Mouse (Mus musculus): Measurements from ENCODE around the gene Ngdn.
"Not testable (repeated sequence)": the region's sequence is repeated elsewhere in the genome, so short reads cannot be mapped to it uniquely, and the experiment has no call there.

Gene Ngdn

DNA sequence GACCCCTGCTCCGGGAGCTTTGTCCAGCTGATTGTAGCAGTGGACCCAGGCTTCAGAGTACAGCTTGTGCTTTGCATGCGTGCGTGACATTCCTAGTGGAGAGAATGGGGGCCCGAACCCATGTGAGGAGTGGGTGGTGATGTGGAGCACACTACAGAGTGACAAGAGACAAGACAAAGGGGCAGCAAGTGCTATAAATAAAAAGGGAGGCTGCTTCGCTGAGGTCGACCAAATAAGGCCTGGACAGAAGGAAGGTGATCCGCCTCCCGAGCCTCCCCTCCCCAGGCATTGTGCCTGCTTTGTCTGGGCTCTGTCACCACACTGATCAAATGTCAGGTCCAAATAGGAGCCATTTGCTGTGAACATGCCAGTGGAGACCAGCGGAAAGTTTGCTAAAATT, 18.5 kb upstream of the Ngdn start:
- in situ Hi-C loops (cut with MboI; ENCODE audit: low pct_unique_long_range_greater_than_20kb in 1 of 2, low sequenced_read_pairs in 2 of 2, unreplicated experiment in 1 of 2) = no loop called here

DNA sequence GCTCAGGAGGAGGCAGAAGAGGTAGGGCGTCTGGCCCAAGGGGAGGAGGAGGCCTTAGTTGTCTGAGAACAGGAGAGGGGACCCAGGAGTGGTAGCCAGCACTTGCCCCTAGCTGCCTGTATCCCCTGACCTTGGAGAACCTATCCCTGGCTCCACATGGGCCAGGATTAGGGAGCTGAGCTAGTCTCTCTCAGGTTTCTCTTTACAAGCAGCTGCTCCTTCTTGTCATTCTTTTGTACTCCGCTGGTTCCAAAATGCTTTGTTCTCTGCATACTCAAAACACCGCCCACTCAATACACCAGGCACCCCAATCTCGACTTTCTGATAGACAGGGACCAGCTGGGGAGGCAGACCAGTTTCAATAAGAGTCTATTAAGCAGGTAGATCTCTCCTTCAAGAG, 18.0 kb upstream of the Ngdn start:
- in situ Hi-C loops (cut with MboI; ENCODE audit: low pct_unique_long_range_greater_than_20kb in 1 of 2, low sequenced_read_pairs in 2 of 2, unreplicated experiment in 1 of 2) = no loop called here

DNA sequence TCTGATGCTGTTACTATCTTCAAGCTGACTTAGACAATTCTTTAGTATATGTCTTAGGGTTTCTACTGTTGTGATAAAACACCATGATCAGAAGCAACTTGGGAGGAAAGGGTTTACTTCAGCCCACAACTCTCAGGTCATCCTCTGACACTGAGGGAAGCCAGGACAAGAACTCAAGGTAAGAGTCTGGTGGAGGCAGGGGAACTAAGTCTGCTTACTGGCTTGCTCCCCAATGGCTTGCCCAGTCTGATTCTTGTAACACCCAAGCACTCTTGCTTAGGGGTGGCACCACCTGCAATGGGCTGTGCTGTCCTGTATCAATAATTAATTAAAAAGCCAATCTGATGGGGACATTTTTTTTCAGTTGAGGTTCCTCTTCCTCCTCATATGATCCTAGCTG, 16.6 kb upstream of the Ngdn start:
- in situ Hi-C loops (cut with MboI; ENCODE audit: low pct_unique_long_range_greater_than_20kb in 1 of 2, low sequenced_read_pairs in 2 of 2, unreplicated experiment in 1 of 2) = no loop called here

DNA sequence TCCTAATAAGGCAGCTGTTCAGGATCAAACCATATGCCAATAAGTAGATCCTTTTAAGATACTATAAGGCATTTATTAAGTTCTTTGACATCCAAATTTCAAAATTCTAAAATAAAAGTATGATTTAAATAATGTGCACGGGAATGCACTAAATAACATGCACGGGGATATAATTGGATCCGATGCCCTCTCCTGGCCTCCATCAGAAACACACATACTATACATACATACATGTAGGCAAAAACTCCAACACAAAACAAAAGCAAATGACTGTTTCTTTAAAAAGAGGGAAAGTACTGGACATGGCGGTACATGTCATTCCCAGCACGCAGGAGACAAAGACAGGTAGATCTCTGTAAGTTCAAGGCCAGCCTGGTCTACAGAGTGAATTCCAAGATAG, 15.4 kb upstream of the Ngdn start:
- in situ Hi-C loops (cut with MboI; ENCODE audit: low pct_unique_long_range_greater_than_20kb in 1 of 2, low sequenced_read_pairs in 2 of 2, unreplicated experiment in 1 of 2) = not testable (repeated sequence)

DNA sequence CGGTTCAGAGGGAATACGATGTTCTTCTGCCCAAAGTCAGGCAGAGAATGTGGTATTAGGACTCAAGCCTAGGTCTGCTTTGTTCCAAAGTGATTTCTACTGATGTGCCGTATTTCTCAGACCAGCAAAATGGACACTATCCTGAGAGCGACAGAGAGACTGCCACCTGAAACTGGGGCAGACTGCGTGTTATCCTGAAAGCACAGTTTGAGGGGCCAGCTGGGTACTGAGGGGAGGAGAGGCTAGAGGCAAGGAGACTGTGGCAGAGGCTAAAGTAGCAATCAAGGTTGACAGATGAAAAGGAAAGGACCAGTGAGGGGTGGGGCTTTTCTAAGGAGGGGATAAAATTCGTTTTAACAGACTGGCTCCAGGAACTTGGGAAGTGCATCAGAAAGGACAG, 14.4 kb upstream of the Ngdn start:
- in situ Hi-C loops (cut with MboI; ENCODE audit: low pct_unique_long_range_greater_than_20kb in 1 of 2, low sequenced_read_pairs in 2 of 2, unreplicated experiment in 1 of 2) = no loop called here

DNA sequence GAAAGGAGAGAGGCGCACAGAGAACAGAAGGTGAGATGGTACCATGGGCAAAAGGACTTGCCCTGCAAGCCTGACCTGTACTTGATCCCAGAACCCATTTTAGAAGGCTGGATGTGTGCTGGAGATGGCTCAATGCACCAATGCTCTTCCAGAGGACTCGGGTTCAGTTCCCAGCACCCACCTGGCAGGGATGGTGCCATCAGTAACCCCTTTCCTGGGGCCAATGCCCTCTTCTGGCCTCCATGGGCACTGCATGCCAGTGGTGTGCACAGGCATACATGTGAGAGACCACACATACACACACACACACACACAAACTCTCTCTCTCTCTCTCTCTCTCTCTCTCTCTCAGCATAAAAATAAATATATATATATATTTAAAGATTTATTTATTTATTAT, 13.8 kb upstream of the Ngdn start:
- in situ Hi-C loops (cut with MboI; ENCODE audit: low pct_unique_long_range_greater_than_20kb in 1 of 2, low sequenced_read_pairs in 2 of 2, unreplicated experiment in 1 of 2) = no loop called here

DNA sequence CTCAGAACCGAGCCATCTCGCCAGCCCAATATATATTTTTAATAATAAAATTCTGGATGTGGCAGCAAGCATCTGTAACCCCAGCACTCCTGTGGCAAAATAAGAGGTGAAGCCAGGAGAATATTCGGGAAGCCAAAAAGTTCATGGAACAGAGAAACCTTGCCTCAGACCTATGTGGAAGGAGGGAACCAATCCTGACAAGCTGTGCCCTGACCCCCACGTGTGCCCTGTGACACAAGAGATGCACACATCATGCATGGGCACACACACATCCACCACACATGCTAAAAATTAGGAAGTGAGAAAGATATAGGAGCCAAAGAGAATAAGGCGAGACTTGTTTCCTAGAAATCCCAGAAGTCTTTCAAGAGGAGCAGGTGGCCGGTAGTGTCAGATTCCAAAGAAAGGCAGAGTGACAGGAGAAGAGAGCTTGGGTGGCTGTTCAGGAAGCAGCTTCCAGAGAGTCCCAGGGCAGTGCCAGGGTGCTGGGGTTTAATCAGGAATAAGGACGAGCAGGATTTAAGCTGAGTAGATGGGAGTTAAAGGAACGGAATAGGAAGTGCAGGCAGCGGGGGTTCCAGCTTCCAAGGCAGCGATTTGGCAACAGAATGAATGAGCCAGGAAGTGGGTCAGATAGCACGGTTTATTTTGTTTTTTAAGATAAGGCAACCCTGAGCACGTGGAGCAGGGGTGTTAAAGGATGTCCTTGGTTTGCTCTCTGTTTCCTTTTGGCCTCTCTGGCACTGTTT, 13.1 kb upstream of the Ngdn start:
- in situ Hi-C loops (cut with MboI; ENCODE audit: low pct_unique_long_range_greater_than_20kb in 1 of 2, low sequenced_read_pairs in 2 of 2, unreplicated experiment in 1 of 2) = no loop called here

DNA sequence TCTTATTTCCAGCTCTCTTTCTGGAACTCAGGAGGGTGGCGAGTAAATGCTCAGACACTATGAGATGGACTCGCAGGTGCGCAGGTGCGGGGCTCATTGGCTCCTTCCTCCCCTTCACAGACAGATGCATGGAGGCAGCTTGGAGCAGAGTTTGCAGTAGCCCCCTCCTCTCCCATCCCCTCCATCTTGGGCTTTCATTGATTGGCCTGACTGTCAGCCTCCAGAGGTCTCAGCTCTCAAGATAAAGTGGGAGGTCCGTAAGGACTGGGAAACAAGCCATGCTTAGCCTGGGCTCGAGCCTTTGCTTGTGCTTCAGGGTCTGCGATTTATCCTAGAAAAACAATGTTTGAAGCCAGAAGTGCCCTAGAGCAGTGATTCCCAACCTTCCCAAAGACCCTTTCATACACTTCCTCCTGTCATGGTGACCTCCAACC, 12.6 kb upstream of the Ngdn start:
- in situ Hi-C loops (cut with MboI; ENCODE audit: low pct_unique_long_range_greater_than_20kb in 1 of 2, low sequenced_read_pairs in 2 of 2, unreplicated experiment in 1 of 2) = no loop called here

DNA sequence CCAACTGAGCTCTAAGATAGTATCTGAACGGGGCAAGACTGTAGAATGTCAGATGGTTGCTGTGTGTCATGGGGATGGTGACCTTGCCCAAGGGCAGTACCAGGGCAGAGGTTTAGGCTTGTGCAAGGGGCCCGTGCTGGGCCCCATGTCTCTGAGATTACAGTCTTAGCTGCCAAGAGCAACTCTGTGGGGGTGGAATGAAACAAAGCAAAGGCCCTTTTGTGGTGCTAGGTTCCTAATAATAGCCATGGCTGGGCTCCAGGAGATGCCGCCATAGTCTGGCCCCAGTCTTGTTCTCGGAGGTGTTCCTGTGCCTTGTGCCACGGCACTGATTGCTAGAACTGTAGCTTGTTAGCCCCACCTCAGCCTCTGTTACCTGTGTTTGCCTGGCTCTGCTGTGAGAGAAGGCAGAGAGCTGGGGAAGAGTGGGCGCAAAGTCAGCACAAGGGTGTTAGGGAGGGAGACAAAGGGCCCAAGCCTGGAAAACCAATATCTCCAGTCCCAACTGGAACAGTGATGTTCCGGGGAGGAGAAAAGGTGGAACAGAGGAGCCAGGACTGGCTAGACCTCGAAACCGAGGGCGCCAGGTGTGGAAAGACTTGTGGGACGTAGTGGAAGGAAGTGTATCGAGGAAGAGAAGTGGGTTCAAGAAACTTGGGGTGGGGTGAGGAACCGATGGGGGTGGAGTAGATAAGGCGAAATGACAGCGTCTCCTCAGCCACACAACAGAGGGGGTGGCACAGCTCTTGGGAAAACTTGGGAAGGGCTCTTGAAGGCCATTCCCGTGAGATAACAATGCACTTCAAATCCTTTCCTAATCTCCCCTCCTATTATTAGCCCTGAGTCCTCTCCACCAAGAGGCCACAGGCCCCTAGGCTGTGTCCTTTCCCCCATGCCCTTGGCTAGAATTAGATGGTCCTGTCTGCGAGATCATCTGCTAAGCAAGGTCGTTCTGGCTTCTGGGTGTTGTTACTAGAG, 11.1 kb upstream of the Ngdn start:
- in situ Hi-C loops (cut with MboI; ENCODE audit: low pct_unique_long_range_greater_than_20kb in 1 of 2, low sequenced_read_pairs in 2 of 2, unreplicated experiment in 1 of 2) = no loop called here

DNA sequence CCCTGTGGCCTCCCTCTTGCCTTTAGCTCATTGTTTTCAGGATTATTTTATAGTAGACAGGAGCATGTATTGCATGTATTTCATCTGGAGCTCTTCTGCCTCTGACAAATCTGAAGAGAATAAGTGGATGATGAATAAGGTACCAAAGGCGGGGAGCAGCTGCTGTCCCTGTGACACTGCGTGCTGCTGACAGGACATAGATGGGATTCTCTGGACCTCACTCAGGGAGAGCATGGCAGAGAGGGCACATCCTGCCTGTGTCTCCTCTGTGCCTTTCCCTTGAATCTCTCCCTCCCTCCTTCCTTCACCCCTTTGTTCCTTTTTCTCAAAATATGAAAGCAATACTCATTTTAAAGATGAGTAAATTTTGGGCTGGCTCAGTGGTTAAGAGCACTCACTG, 9.7 kb upstream of the Ngdn start:
- in situ Hi-C loops (cut with MboI; ENCODE audit: low pct_unique_long_range_greater_than_20kb in 1 of 2, low sequenced_read_pairs in 2 of 2, unreplicated experiment in 1 of 2) = no loop called here

DNA sequence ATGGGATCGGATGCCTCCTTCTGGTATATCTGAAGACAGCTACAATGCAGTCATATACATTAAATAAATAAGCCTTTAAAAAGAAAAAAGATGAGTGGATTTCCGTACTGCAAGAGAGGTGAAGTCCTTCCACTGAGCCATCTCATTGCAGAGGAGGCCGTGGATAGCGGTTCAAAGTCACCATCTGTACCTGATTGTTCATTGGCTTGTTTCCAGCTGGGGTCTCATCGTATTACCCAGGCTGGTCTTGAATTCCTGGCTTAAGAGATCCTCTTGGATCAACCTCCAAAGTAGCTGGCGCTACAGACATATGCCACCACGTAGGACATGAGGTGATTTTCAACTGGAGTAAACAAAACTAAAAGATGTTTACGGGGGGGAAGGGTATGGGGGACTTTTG, 9.3 kb upstream of the Ngdn start:
- in situ Hi-C loops (cut with MboI; ENCODE audit: low pct_unique_long_range_greater_than_20kb in 1 of 2, low sequenced_read_pairs in 2 of 2, unreplicated experiment in 1 of 2) = no loop called here

DNA sequence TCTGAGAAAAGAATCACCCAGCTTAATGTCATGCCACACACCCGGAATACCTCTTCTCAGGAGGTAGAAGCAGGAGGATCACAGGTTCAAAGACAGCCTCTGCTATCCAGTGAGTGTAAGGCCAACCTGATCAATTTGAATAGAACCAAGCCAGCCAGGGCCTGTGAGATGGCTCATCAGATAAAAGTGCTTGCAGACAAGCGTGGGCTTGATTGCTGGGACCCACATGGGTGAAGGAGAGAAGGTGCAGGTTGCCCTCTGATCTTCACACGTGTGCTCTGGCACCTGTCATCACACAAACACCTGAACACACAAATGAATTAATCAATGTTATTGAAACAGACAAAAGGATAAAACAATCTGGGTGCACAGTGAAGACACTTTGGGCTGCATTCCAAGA, 8.7 kb upstream of the Ngdn start:
- in situ Hi-C loops (cut with MboI; ENCODE audit: low pct_unique_long_range_greater_than_20kb in 1 of 2, low sequenced_read_pairs in 2 of 2, unreplicated experiment in 1 of 2) = no loop called here

DNA sequence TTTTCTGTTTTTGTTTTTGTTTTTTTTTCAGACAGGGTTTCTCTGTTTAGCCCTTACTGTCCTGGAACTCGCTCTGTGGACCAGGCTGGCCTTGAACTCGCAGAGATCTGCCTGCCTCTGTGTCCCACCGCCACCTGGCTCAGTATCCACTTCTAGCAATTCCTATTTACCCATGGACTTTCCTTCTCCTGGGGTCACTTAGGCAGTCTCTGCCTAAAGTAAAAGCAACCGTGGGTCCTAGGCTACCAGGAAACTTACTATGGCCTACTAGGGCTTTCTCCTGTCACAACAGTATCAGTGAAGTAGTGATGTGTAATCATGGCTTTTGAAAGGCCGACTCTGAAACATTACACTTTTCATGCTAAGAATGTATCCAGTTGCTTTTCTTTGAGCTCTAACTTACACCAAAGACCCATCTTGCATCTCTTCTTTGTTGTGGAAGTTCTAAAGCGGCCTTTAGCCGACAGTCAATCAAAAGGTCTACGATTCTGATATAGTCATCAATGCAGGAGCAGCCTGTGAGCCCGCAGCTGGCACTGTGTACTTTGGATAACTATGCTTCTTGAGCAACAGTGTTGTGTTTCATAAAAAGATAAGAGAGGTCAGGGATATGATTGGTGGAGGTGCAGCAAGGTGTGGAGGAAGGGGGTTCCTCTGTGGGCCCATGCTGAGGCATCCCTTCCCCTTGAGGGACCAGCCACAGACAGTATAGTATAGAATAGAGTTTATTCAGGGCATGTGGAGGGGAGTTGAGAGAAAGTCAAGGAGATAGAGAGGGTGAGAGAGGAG, 7.9 kb upstream of the Ngdn start:
- in situ Hi-C loops (cut with MboI; ENCODE audit: low pct_unique_long_range_greater_than_20kb in 1 of 2, low sequenced_read_pairs in 2 of 2, unreplicated experiment in 1 of 2) = no loop called here

DNA sequence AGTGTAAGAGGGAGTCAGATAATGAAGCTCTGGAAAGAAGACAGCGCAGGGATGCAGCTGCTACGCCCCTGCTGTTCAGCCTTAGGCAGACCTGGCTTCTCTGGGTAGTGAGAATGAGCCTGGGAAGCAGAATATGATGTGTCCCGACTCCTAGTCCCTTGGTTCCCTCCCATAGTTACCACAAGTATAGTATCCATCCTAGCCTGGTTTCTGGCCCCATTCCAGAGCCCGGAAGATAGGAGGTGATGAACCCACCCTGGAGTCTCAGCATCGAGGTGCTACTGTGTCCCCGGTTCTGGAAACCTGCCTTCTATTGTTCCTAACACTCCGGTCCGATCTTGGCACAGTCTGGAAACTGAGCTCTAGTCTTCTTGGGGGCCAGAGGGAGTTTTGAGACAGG, 6.8 kb upstream of the Ngdn start:
- in situ Hi-C loops (cut with MboI; ENCODE audit: low pct_unique_long_range_greater_than_20kb in 1 of 2, low sequenced_read_pairs in 2 of 2, unreplicated experiment in 1 of 2) = no loop called here

DNA sequence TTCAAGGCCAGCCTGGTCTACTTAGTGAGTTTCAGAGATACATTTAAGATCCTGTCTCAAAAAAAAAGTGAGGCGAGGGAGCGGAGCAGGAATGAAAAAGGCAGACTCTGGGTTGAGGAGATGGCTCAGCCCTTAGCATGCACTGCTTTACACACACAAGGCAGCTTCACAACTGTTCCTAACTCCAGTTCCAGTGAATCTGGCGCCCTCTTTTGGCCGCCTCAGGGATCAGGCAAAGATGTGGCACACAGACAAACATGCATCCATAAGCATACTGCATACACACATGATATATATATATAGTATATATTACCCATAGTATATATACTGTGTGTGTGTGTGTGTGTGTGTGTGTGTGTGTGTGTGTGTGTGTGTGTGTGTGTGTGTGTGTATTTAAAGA, 4.1 kb upstream of the Ngdn start:
- in situ Hi-C loops (cut with MboI; ENCODE audit: low pct_unique_long_range_greater_than_20kb in 1 of 2, low sequenced_read_pairs in 2 of 2, unreplicated experiment in 1 of 2) = loop anchor here in 1 of 2 experiments (5.0 kb wide), 2 partner anchors 109 to 164 kb away; no protein-coding TSS in a partner anchor

DNA sequence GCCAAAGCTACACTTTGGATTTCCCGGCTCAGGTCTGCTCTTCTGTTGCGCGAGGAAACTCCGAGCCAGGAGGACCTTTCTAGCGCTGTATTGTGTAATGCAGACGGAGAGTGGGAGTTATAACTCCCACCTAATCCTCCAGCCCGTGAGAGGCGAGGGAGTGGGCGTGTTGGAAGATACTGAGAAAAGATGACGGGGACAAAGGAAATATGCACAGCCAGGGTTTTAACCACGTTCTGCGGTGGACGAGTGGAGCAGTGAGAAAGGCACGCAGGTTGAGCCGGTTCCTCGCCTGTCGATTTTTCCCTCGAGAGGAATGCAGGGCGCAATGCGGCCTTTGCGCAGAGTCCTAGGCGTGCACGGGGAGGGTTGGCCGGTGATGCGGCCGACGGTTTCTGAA, 663 bp upstream of the Ngdn start:
- in situ Hi-C loops (cut with MboI; ENCODE audit: low pct_unique_long_range_greater_than_20kb in 1 of 2, low sequenced_read_pairs in 2 of 2, unreplicated experiment in 1 of 2) = loop anchor here in 1 of 2 experiments (5.0 kb wide), 2 partner anchors 112 to 167 kb away; no protein-coding TSS in a partner anchor

DNA sequence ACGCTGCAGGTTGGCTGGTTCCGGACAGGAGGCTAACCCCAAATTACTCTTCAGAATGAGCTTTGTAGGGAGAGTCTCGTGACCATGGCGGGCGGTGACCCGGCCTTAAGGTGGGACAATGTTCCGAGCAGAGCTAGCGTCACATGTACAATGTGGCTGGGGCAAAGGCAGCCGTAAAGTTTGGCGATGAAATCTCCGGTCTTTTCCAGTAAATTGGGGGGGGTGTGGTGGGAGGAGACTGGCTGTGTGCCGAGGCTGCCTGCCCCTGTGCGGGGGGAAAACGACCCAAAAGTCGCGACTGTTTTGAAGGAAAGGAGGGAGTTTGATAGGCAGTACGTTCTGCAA, 485 bp downstream of the Ngdn start:
- in situ Hi-C loops (cut with MboI; ENCODE audit: low pct_unique_long_range_greater_than_20kb in 1 of 2, low sequenced_read_pairs in 2 of 2, unreplicated experiment in 1 of 2) = loop anchor here in 1 of 2 experiments (5.0 kb wide), 1 partner anchor 113 kb away; no protein-coding TSS in a partner anchor

DNA sequence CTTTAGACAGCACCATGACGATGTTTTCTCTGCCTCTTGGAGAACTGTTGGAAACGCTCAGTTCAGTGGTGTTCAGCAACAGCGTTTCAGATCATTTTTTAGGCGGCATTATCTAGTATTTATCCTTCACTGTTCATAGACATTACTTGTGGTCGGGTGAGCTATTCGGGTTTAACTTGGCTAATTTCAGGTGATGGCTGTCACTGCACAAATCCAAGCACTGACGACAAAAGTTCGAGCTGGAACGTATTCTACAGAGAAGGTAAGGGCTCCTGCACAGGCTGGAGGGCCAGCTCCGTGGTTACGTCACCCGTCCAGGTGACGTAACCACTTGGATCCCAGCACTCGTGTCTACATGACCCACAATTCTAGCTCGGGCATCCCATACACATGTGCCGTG, 1.6 kb downstream of the Ngdn start:
- in situ Hi-C loops (cut with MboI; ENCODE audit: low pct_unique_long_range_greater_than_20kb in 1 of 2, low sequenced_read_pairs in 2 of 2, unreplicated experiment in 1 of 2) = loop anchor here in 1 of 2 experiments (5.0 kb wide), 1 partner anchor 115 kb away; no protein-coding TSS in a partner anchor

DNA sequence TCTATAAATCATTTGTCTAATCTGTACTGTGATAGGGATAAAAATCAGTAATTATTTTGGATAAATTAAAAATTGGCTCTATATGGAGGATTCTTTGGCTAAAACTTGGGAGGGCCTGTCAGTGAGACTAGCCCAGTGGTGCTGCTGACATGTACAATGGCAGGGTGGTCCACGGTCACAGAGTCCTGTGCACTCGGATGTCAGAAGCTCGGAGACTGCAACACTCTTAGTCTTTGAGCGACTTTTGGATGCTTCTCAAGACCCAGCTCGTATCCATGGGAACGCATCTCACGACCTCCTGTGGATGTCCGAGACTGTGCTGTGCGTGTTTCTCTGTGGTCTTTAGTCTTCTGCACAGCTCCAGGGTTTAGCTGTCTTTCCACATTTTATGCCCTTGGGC, 5.1 kb downstream of the Ngdn start:
- in situ Hi-C loops (cut with MboI; ENCODE audit: low pct_unique_long_range_greater_than_20kb in 1 of 2, low sequenced_read_pairs in 2 of 2, unreplicated experiment in 1 of 2) = no loop called here

Measured in mouse embryonic stem cell (cell line).